Mouse (Mus musculus) liver, embryonic 14.5 days (tissue): ENCODE measurements around the gene Spata20.

Experiments used
- CTCF ChIP-seq: IDR thresholded peaks from 2 replicates; pipeline ENCODE4 v1.5.1; 2016; ENCODE audit warnings: antibody characterized with exemption, low read depth, control low read depth
- EP300 ChIP-seq: IDR thresholded peaks from 2 replicates; pipeline ENCODE4 v1.6.1; 2016; ENCODE audit warnings: antibody characterized with exemption, low read depth

DNA sequence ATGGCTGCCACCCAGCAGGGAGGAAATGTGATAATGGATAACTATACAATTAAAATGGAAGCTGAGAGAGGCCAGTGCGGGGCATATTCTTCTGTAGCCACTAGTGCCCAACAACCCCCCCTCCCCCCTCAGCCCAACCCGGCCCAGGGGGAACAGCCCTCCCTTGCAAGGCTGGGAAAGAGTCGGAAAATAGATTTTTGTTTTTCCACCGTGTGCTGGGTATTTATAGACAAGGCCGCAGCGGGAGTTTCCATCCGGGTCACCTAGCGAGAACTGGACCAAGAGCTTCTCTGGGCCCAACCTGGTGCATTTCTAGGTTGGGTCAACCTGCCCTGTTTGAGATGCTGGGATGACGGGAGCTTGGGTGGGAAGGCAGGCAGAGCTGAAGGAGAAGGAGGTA lies 44.2 kb downstream of the Spata20 start:
- no peak for TF ChIP-seq CTCF
- no peak for TF ChIP-seq EP300
